Mouse (Mus musculus) bone marrow, adult 2 months (tissue): ENCODE results near the gene Hdac10.

Source experiments
- CTCF ChIP-seq: fragments of 200-500 bp; IDR thresholded peaks from 2 replicates; pipeline ENCODE4 v1.5.1; 2011; ENCODE audit warnings: low read length, control low read depth; ENCODE audit not compliant: control insufficient read depth, insufficient read depth
- POLR2A ChIP-seq: fragments of 200-500 bp; IDR thresholded peaks from 2 replicates; pipeline ENCODE4 v1.6.1; 2011; ENCODE audit warnings: low read depth, mild to moderate bottlenecking, control low read depth, low read length, borderline replicate concordance; ENCODE audit not compliant: control insufficient read depth

GRCm38 (mm10) chr15:89084826-89085225 is 43.7 kb downstream of the Hdac10 start:
- no peak for TF ChIP-seq POLR2A
- no peak for TF ChIP-seq CTCF
